In the genomic region with DNA sequence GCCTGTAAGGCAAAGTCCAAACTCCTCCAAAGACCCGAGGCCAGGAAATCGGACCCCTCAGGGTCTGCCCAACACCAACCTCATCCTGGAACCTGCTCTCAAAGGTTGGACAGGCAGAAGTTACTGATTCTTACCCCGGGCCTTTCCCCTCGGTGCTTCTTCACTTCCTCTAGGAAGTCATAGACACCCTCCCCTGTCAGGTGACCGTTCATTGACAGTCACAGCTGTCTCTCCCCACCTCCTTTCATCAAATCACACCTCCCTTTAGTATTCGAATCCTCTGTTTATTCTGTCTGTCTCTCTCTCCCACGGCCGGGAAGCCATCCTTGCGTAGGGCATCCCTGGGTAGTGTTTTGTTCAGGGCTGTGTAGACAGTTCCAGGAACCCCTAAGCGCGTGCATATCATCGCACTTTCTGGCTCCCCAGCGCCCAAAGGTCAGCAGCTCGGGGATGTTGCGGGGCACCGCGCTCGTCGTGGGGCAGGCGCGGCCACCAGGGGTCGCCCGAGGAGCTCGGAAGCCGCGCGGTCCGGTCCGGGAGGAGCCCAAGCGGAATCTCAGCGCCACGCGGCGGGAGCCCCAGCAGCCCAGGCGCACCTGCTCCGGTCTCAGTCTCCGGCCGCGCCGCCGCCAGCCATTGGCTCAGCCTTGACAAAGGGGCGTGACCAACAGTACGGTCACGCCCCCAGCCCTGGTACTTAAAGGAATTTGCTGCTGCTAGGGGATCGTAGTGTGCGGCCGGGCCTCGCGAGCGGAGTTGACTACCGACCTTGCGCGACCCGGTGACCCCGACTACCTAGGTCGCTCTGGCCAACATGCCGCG, we compare ENCODE assay signal across 7 mouse cellular contexts. TPM values are rescaled to one million over a fixed set of nuclear protein-coding genes. Genes with fewer than 3 reads are reported as not detected.
DNase-seq lines count a peak whose midpoint lies in the region; ATAC-seq and TF ChIP-seq lines count a peak whose summit lies in the region.

Snai1 (plus strand) TSS at position 720 of the 822 bp plus-strand sequence.

- H3K9ac ChIP-seq in embryonic facial prominence, embryonic 12.5 days = peak within 1 kb of the TSS; percentile 86
- peak within 1 kb of the TSS; percentile 76 for H3K9ac ChIP-seq in limb, embryonic 11.5 days (ENCODE audit: low read length)
- H3K9ac ChIP-seq in midbrain, embryonic 15.5 days = peak within 1 kb of the TSS; percentile 23

- peak within 1 kb of the TSS; percentile 82 for H3K4me2 ChIP-seq in embryonic facial prominence, embryonic 12.5 days (replicated peaks)
- peak within 1 kb of the TSS; percentile 94 for H3K4me2 ChIP-seq in limb, embryonic 11.5 days (ENCODE audit: low read depth, severe bottlenecking)
- H3K4me2 ChIP-seq in midbrain, embryonic 15.5 days = peak within 1 kb of the TSS; percentile 87

- H3K4me3 ChIP-seq in embryonic facial prominence, embryonic 12.5 days = peak within 1 kb of the TSS; percentile 79
- peak within 1 kb of the TSS; percentile 93 for H3K4me3 ChIP-seq in limb, embryonic 11.5 days (ENCODE audit: low read depth, low read length)
- peak within 1 kb of the TSS; percentile 46 for H3K4me3 ChIP-seq in midbrain, embryonic 15.5 days
- peak within 1 kb of the TSS; percentile 54; the same call in 1 of the 2 replicates for H3K4me3 ChIP-seq in spleen, adult 2 months (ENCODE audit: extremely low read depth, insufficient read depth, insufficient read length)

- peak; percentile 72 for TF ChIP-seq CTCF in spleen, adult 2 months (IDR thresholded peaks at IDR 0.05; ENCODE audit: extremely low read depth, insufficient read depth, insufficient read length, insufficient replicate concordance)

- H3K4me1 ChIP-seq in embryonic facial prominence, embryonic 12.5 days = peaks cover 31% of the 10 kb centered on the region
- peaks cover 39% of the 10 kb centered on the region for H3K4me1 ChIP-seq in limb, embryonic 11.5 days (ENCODE audit: control insufficient read depth, insufficient read depth, low read length)
- peaks cover 25% of the 10 kb centered on the region for H3K4me1 ChIP-seq in midbrain, embryonic 15.5 days
- H3K4me1 ChIP-seq in spleen, adult 2 months (ENCODE audit: control insufficient read depth, insufficient read depth, insufficient read length) = peaks cover 6% of the 10 kb centered on the region

- TF ChIP-seq POLR2A in spleen, adult 2 months (IDR thresholded peaks at IDR 0.05; ENCODE audit: low read depth, low read length) = peak; percentile 77

- peak; percentile 93 for ATAC-seq in embryonic facial prominence, embryonic 12.5 days (ENCODE audit: insufficient number of reproducible peaks, insufficient read depth, low FRiP score, low TSS enrichment)
- ATAC-seq in limb, embryonic 11.5 days (ENCODE audit: insufficient number of reproducible peaks, low FRiP score, low TSS enrichment, low read depth) = peak; percentile 89
- ATAC-seq in midbrain, embryonic 15.5 days (replicated peaks) = peak; percentile 95

- DNase-seq in adrenal gland, postnatal 25 days = peak; percentile 97
- DNase-seq in heart, adult 11 months = peak; percentile 100
- peak; percentile 92 for DNase-seq in kidney, adult 18-20 months
- DNase-seq in limb, embryonic 11.5 days (ENCODE audit: low spot score) = peak; percentile 98
- peak; percentile 80 to 88 for DNase-seq in spleen, adult 2 months (ENCODE audit: low read depth in 1 of 2, low spot score in 2 of 2)

- peaks cover 15% of the 10 kb centered on the region for H3K36me3 ChIP-seq in embryonic facial prominence, embryonic 12.5 days
- peaks cover 6% of the 10 kb centered on the region for H3K36me3 ChIP-seq in limb, embryonic 11.5 days (ENCODE audit: control insufficient read depth, insufficient read depth, low read length)
- H3K36me3 ChIP-seq in midbrain, embryonic 15.5 days (replicated peaks) = no peaks in the 10 kb centered on the region
- H3K36me3 ChIP-seq in spleen, adult 2 months (ENCODE audit: control insufficient read depth, insufficient read depth, low read length) = no peaks in the 10 kb centered on the region

- H3K27ac ChIP-seq in embryonic facial prominence, embryonic 12.5 days = peak within 1 kb of the TSS; percentile 96
- peak within 1 kb of the TSS; percentile 73 for H3K27ac ChIP-seq in limb, embryonic 11.5 days (replicated peaks; ENCODE audit: low read depth, low read length)
- H3K27ac ChIP-seq in midbrain, embryonic 15.5 days = no peak within 1 kb of the TSS
- peak within 1 kb of the TSS; percentile 59 for H3K27ac ChIP-seq in spleen, adult 2 months (ENCODE audit: insufficient read depth, low read length)

- peaks cover 14% of the 10 kb centered on the region for H3K27me3 ChIP-seq in embryonic facial prominence, embryonic 12.5 days
- H3K27me3 ChIP-seq in limb, embryonic 11.5 days (ENCODE audit: control insufficient read depth, insufficient read depth, low read length) = peaks cover 8% of the 10 kb centered on the region
- H3K27me3 ChIP-seq in midbrain, embryonic 15.5 days (replicated peaks) = peaks cover 49% of the 10 kb centered on the region
- H3K27me3 ChIP-seq in spleen, adult 2 months (ENCODE audit: control insufficient read depth, insufficient read depth, low read length) = no peaks in the 10 kb centered on the region

- WGBS in embryonic facial prominence, embryonic 12.5 days = under 1% methylated on average over 58 of the region's 58 CpGs
- under 1% methylated on average over 58 of the region's 58 CpGs for WGBS in limb, embryonic 11.5 days
- 1% methylated on average over 58 of the region's 58 CpGs for WGBS in midbrain, embryonic 15.5 days
- under 1% methylated on average over 58 of the region's 58 CpGs for WGBS in spleen, adult 2 months

- H3K9me3 ChIP-seq in embryonic facial prominence, embryonic 12.5 days = no peaks in the 10 kb centered on the region
- H3K9me3 ChIP-seq in limb, embryonic 11.5 days (ENCODE audit: control insufficient read depth, low read length) = no peaks in the 10 kb centered on the region
- H3K9me3 ChIP-seq in midbrain, embryonic 15.5 days = no peaks in the 10 kb centered on the region

RNA-seq across cellular contexts. Expression of gene Snai1, which starts in this region (rescaled TPM):
- total RNA-seq in adrenal gland, postnatal 25 days (2021) = 12.8 and 13.0 TPM in 2 replicates
- 76.3 and 83.4 TPM in 2 replicates for polyA plus RNA-seq in embryonic facial prominence, embryonic 12.5 days (2016; fragmentation: Nextera tagmentation; extraction: Ambion mirVana)
- polyA plus RNA-seq in limb, embryonic 11.5 days (2014; fragmentation: Nextera tagmentation; extraction: Ambion mirVana) = 102 and 104 TPM in 2 replicates
- 5.1 and 6.4 TPM in 2 replicates for polyA plus RNA-seq in midbrain, embryonic 15.5 days (2015; fragmentation: Nextera tagmentation; extraction: Ambion mirVana)
- 21.0 and 28.1 TPM in 2 replicates for polyA plus RNA-seq in spleen, adult 2 months (2012; rRNA removed)

Comparison
In these comparisons a context has a peak if more than half of its experiments do, and no peak if none do; other contexts are left out.
1. H3K9ac ChIP-seq: peak in every context shown above with its lines; median percentile 86 in embryonic facial prominence, embryonic 12.5 days; 76 in limb, embryonic 11.5 days; 23 in midbrain, embryonic 15.5 days.